Mouse (Mus musculus) ES-E14 (cell line): ENCODE data around the gene Foxa2. TPM values are rescaled to one million over a fixed set of nuclear protein-coding genes. Genes with fewer than 3 reads are reported as not detected.

Experiments
- DNase-seq: peaks from one replicate; pipeline ENCODE4 v3.0.0-alpha.2; 2013; ENCODE audit warnings: low read depth, low spot score
- H3K27ac ChIP-seq: 2 replicates; pipeline ENCODE4 v1.5.1; 2012; ENCODE audit warnings: low read depth, mild to moderate bottlenecking, low read length, moderate library complexity, mixed read lengths; ENCODE audit not compliant: poor library complexity, insufficient read depth, severe bottlenecking
- H3K36me3 ChIP-seq: 2 replicates; pipeline ENCODE4 v1.6.1; 2012; ENCODE audit warnings: mild to moderate bottlenecking, low read length, moderate library complexity, mixed read lengths; ENCODE audit not compliant: control insufficient read depth, poor library complexity, insufficient read depth, severe bottlenecking
- H3K4me1 ChIP-seq, 2 experiments: fragments of 150-350 bp in 1 of 2; sonication (generic) in 1 of 2; 2 replicates each; pipeline ENCODE4 v1.6.1; 2012; ENCODE audit warnings: low read length in 2 of 2, mild to moderate bottlenecking in 1 of 2, mixed read lengths in 1 of 2; ENCODE audit not compliant: control insufficient read depth in 2 of 2, insufficient read depth in 2 of 2, poor library complexity in 1 of 2
- H3K4me3 ChIP-seq, 2 experiments: fragments of 150-350 bp in 1 of 2; sonication (generic) in 1 of 2; 2 replicates each; pipeline ENCODE4 v1.5.1; 2012; ENCODE audit warnings: low read length in 2 of 2, low read depth in 1 of 2, mild to moderate bottlenecking in 1 of 2, mixed read lengths in 1 of 2; ENCODE audit not compliant: insufficient read depth in 1 of 2, poor library complexity in 1 of 2, severe bottlenecking in 1 of 2
- H3K9ac ChIP-seq: 2 replicates; pipeline ENCODE4 v1.6.1; 2012; ENCODE audit warnings: low read depth, mild to moderate bottlenecking, low read length, mixed read lengths; ENCODE audit not compliant: poor library complexity, insufficient read depth, severe bottlenecking
- H3K9me3 ChIP-seq: fragments of 150-350 bp; sonication (generic); 2 replicates; pipeline ENCODE4 v1.6.1; 2012; ENCODE audit warnings: low read depth, mild to moderate bottlenecking, low read length; ENCODE audit not compliant: control insufficient read depth, insufficient read depth
- CHD2 ChIP-seq: IDR thresholded peaks from 2 replicates; pipeline ENCODE4 v1.6.1; 2014; ENCODE audit warnings: mild to moderate bottlenecking, low read depth, low read length, inconsistent platforms
- HCFC1 ChIP-seq: IDR thresholded peaks from 2 replicates; pipeline ENCODE4 v1.6.1; 2012; ENCODE audit warnings: low read length, inconsistent platforms, borderline replicate concordance; ENCODE audit not compliant: insufficient read depth
- MAFK ChIP-seq: IDR thresholded peaks from 2 replicates; pipeline ENCODE4 v1.6.1; 2014; ENCODE audit warnings: mild to moderate bottlenecking, low read depth, low read length, inconsistent platforms; ENCODE audit not compliant: insufficient read depth
- ZC3H11A ChIP-seq: IDR thresholded peaks from 2 replicates; pipeline ENCODE4 v1.6.1; 2012; ENCODE audit warnings: low read depth, mild to moderate bottlenecking, inconsistent platforms, low read length, borderline replicate concordance
- ZNF384 ChIP-seq: IDR thresholded peaks from 2 replicates; pipeline ENCODE4 v1.6.1; 2012; ENCODE audit warnings: low read depth, low read length, inconsistent platforms
- in situ Hi-C, 2 experiments: fragments of 600-800 bp; cut with MboI; formaldehyde crosslinking; loops; one replicate each; pipeline ENCODE4 v1.15.1; 2025; ENCODE audit warnings: low sequenced_read_pairs in 2 of 2, inconsistent platforms in 1 of 2; ENCODE audit not compliant: unreplicated experiment in 2 of 2
- total RNA-seq: library from RNA; depleted of rRNA; stranded (reverse); fragments of 300-350 nt; gene quantifications from 2 replicates; pipeline ENCODE4 v1.2.3, GENCODE M21; 2012

Foxa2 gene
- total RNA-seq, 1 experiment = 1.5 TPM

DNA sequence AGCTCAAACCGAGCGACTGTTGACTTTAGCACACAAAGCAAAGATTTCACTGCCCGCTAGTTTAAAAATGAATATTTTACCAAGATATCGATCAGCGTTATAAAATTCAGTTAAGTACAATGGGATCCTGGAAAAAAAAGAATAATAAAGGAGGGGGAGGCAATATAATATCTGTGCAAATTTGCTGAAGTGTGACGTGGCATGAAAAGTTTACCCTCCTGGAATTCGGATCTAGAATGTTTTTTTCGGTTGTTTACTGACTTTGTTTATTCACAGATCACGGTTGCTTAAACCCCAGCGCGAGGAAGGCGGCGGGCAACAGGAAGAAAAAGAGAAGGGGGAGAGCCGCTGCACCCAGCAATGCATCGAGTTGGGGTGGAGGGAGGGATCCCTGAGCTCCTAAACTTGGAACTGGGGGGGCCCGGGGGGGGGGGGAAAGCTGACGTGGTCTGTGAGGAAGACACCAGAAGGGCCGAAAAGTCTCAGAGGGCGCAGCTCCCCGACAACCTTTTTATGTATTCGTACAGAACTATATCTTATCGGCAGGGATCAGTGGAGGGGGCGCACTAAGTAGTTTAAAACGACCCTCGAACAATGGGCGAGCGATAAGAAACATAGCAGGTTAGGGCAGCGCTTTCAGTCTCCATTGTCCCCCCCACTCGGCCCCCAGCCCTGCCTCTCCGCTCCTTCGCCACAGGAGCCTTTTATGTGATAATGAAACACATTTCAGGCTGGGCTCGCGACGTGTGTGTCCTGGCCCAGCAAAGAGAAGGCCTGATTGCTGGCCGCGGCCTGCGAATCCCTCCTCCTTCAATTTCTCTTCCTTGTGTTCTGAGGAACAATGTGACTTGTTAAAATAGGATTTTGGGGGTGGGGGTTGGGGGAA is 6.3 kb downstream of the Foxa2 start:
- Histone ChIP-seq H3K9me3 (no peaks in the 10 kb centered on the region), H3K4me1 (peaks cover 0 to 6% of the 10 kb centered on the region in 2 experiments; a peak in 3 of 4 replicates), H3K36me3 (no peaks in the 10 kb centered on the region), H3K4me3 (no peak overlapping the region), H3K9ac (no peak overlapping the region), H3K27ac (no peak overlapping the region)
- TF ChIP-seq CHD2 = no peak
- no peak for TF ChIP-seq MAFK
- TF ChIP-seq ZNF384 = no peak
- TF ChIP-seq ZC3H11A = no peak
- TF ChIP-seq HCFC1 = no peak
- in situ Hi-C loops = loop anchor here (5.0 to 25.0 kb wide), 5 partner anchors 236 to 1828 kb away; partner anchors contain the start of genes Insm1 (in 1 of the 2) and Nkx2-4 (in 1 of the 2)
- DNase-seq = no peak

DNA sequence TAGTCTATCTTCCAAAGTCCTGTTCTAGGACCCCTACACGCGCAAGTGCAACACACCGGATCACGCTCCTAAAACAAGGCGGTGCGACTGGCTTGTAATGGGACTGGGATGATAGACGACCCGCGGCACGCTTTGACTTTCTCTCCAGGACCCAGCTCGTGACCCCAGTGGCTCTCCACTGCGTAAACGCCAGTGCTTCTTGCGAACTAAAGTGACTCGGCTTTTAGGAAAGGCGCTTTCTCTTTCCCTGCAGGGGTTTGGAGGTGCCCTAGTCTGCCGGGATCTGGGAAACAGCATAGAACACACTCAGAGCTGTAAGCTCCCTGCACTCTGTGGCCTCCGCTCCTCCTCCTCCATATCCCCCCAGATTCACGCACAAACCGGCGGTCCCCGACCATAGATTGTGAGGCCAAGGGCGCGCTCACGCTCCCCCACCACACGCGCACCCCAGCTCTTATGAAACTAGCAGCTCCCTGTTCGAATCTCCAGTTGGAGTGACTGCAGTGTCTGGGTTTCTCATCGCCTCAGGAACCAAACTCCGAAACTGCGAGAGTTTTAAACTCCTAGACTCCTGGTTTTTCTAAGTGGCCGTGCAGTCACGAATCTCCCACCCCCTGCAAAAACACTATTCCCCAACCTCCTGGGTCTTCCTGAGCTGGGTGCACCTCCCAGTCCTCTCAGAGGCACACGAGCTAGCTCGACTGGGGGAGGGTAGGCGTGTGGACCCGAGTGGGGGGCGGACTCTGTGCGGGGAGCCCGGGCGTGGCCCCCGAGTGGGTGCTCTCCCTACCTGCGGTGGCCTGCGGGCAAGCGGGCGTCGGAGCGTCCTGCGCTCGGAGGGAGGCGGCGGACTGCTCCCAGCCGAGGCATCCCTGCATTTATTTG is 7.2 kb downstream of the Foxa2 start:
- Histone ChIP-seq H3K4me1 (peaks cover 0 to 6% of the 10 kb centered on the region in 2 experiments; a peak in 3 of 4 replicates), H3K27ac (no peak overlapping the region), H3K4me3 (no peak overlapping the region), H3K36me3 (no peaks in the 10 kb centered on the region), H3K9me3 (no peaks in the 10 kb centered on the region), H3K9ac (no peak overlapping the region)
- no peak for DNase-seq
- TF ChIP-seq MAFK (no peak), CHD2 (no peak), HCFC1 (no peak), ZC3H11A (no peak), ZNF384 (no peak)
- in situ Hi-C loops = loop anchor here (5.0 to 25.0 kb wide), 6 partner anchors 235 to 1827 kb away; partner anchors contain the start of genes Insm1 (in 1 of the 2), Nkx2-4 (in 1 of the 2) and Pax1 (in 1 of the 2)

DNA sequence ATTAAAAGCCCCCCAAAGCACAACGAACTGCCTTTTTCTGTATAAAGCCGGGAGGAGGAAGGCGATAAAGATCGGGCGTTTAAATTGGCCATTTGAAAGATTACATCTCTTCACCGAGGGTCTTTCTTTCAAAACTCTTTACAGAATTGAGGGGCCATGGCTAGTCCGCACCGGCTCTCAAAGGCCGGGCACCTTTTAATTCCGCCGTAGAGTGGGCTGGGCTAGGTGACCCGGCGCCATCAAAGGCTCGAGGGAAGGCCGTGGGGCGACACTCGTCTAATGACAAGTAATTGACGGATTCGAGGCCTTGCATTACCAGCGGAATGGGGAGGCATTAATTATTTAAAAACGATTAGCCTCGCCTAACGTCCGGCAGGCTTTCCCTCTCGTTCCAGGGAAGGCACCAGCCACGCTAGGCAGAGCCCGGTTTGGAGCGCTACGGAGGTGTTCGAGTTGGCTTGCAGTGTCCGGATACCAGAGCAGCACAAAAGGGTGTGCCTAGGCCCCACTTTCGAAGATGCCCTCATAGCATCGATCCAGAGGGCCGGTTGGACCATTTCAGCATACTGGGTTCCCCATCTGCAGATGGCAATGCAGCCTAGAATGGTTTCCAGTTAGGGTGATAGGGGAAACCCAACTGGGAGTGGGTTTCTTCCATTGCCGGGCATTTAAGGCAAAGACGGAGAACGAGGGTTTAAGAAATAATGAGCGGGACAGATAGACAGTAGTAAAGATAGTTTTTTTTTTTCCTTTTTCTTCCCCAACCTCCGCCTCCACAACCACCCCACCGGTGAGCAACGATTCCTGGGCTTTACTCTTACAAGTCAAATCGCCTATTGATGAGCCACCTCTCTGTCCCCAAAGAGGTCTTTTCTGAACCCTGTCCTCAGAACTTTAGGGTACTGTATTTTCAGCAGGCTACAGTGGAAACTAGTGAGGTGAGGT is 8.1 kb downstream of the Foxa2 start:
- DNase-seq = no peak
- H3K4me3 ChIP-seq = no peak overlapping the region
- H3K27ac ChIP-seq = no peak overlapping the region
- in situ Hi-C loops = loop anchor here in 1 of 2 experiments (5.0 to 25.0 kb wide), 4 partner anchors 676 to 1826 kb away; partner anchors contain the start of genes Insm1, Nkx2-4 and Pax1
- H3K4me1 ChIP-seq = peaks cover 0 to 6% of the 10 kb centered on the region in 2 experiments; a peak in 3 of 4 replicates
- H3K36me3 ChIP-seq = no peaks in the 10 kb centered on the region
- H3K9ac ChIP-seq = no peak overlapping the region
- no peaks in the 10 kb centered on the region for H3K9me3 ChIP-seq
- TF ChIP-seq MAFK (no peak), ZNF384 (no peak), ZC3H11A (no peak), HCFC1 (no peak), CHD2 (no peak)
